Mouse (Mus musculus) midbrain, embryonic 15.5 days (tissue): Measurements from ENCODE around the gene Sun2. TPM values are rescaled to one million over a fixed set of nuclear protein-coding genes. Genes with fewer than 3 reads are reported as not detected.

Experiments used
- ATAC-seq: fragments of 200-750 bp; cut with Nextera tagmentation; replicated peaks from 2 replicates; pipeline ENCODE4 v1.8.0; 2017; ENCODE audit warnings: moderate TSS enrichment
- H3K27ac ChIP-seq: fragments of 300-500 bp; sonication (generic); 2 replicates; pipeline ENCODE4 v1.5.1; 2015; ENCODE audit warnings: mild to moderate bottlenecking, inconsistent platforms
- H3K27me3 ChIP-seq: fragments of 300-500 bp; sonication (generic); replicated peaks from 2 replicates; pipeline ENCODE4 v1.6.1; 2015; ENCODE audit warnings: inconsistent platforms
- H3K36me3 ChIP-seq: fragments of 300-500 bp; sonication (generic); replicated peaks from 2 replicates; pipeline ENCODE4 v1.6.1; 2015; ENCODE audit warnings: inconsistent platforms
- H3K4me1 ChIP-seq: fragments of 300-500 bp; sonication (generic); 2 replicates; pipeline ENCODE4 v1.6.1; 2015; ENCODE audit warnings: inconsistent platforms
- H3K4me2 ChIP-seq: fragments of 300-500 bp; sonication (generic); 2 replicates; pipeline ENCODE4 v1.6.1; 2015; ENCODE audit warnings: inconsistent platforms, mild to moderate bottlenecking, moderate library complexity
- H3K4me3 ChIP-seq: fragments of 300-500 bp; sonication (generic); 2 replicates; pipeline ENCODE4 v1.5.1; 2015; ENCODE audit warnings: mild to moderate bottlenecking, inconsistent platforms
- H3K9ac ChIP-seq: fragments of 300-500 bp; sonication (generic); 2 replicates; pipeline ENCODE4 v1.6.1; 2015; ENCODE audit warnings: mild to moderate bottlenecking, inconsistent platforms
- H3K9me3 ChIP-seq: fragments of 300-500 bp; sonication (generic); 2 replicates; pipeline ENCODE4 v1.6.1; 2016; ENCODE audit warnings: inconsistent platforms
- WGBS: fragments of 180-500 bp; shearing (Covaris S2); methylation state at CpG from one replicate; pipeline ENCODE4 v1.1.7; 2015; ENCODE audit warnings: mixed read lengths; 5-methylcytosine and 5-hydroxymethylcytosine counted together
- polyA plus RNA-seq: library from polyadenylated mRNA; unstranded; fragments of >200 nt; fragmentation: Nextera tagmentation; extraction: Ambion mirVana; gene quantifications from 2 replicates; pipeline ENCODE4 v1.2.1, GENCODE M21; 2015

Sun2 gene
- polyA plus RNA-seq, 1 experiment from 2014 or later, result 7.6 TPM

DNA sequence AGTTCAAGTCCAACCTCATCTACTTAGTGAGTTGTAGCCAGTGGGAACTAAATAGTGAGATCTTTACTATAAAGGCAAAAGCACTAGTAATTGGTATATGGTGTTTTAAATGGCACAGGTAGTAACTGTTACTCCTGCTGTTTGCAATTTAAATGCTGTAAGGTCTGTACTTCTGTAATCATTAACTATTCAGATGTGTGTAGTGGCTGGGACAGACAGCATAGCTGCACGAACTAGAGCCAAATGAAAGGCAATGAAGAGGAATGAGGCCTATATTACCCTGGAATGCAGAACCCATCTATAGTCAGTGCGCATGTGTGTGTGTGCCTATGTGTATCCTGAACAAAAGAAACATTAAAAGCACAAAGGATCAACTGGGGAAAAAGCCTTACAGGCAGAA lies 64.4 kb downstream of the Sun2 start:
- no peak overlapping the region for H3K4me3 ChIP-seq
- 93% methylated on average over 2 of the region's 2 CpGs for WGBS
- H3K27me3 ChIP-seq, result no peaks in the 10 kb centered on the region
- no peak overlapping the region for H3K9ac ChIP-seq
- ATAC-seq, result no peak
- no peak overlapping the region for H3K27ac ChIP-seq
- H3K36me3 ChIP-seq, result peaks cover 31% of the 10 kb centered on the region
- H3K4me2 ChIP-seq, result no peak overlapping the region
- no peaks in the 10 kb centered on the region for H3K9me3 ChIP-seq
- peaks cover 17% of the 10 kb centered on the region for H3K4me1 ChIP-seq

Other genes with a start within 250 kb of the Sun2 start
- gene Kcnj4, start 237.3 kb downstream of the Sun2 start, polyA plus RNA-seq, result 0.10 TPM in 1 of 2 replicates, not detected in the other
- gene Kdelr3, start 226.1 kb downstream of the Sun2 start, polyA plus RNA-seq, result 9.0 and 11.0 TPM in 2 replicates
- gene Ddx17, start 195.8 kb downstream of the Sun2 start, polyA plus RNA-seq, result 57.8 and 63.3 TPM in 2 replicates
- gene Dmc1, start 137.4 kb downstream of the Sun2 start, polyA plus RNA-seq, result 0.56 and 0.98 TPM in 2 replicates
- 5.1 and 6.6 TPM in 2 replicates for gene Fam227a, start 83.6 kb downstream of the Sun2 start, polyA plus RNA-seq
- 92.1 and 99.6 TPM in 2 replicates for gene Cby1, start 83.3 kb downstream of the Sun2 start, polyA plus RNA-seq
- 222 and 226 TPM in 2 replicates for gene Tomm22, start 71.7 kb downstream of the Sun2 start, polyA plus RNA-seq
- gene Josd1, start 54.6 kb downstream of the Sun2 start, polyA plus RNA-seq, result 22.8 and 24.0 TPM in 2 replicates
- 53.7 and 57.4 TPM in 2 replicates for gene Gtpbp1, start 51.7 kb downstream of the Sun2 start, polyA plus RNA-seq
- gene Dnal4, start 35.3 kb upstream of the Sun2 start, polyA plus RNA-seq, result 80.6 and 81.1 TPM in 2 replicates
- 52.0 and 54.8 TPM in 2 replicates for gene Nptxr, start 62.2 kb upstream of the Sun2 start, polyA plus RNA-seq
- gene Npcd, start 91.7 kb upstream of the Sun2 start, polyA plus RNA-seq, result 0.42 and 0.98 TPM in 2 replicates
- 70.6 and 75.7 TPM in 2 replicates for gene Cbx6, start 92.2 kb upstream of the Sun2 start, polyA plus RNA-seq
- 3.5 and 4.0 TPM in 2 replicates for gene Apobec3, start 149.1 kb upstream of the Sun2 start, polyA plus RNA-seq
- 4.7 and 5.8 TPM in 2 replicates for gene Cbx7, start 228.6 kb upstream of the Sun2 start, polyA plus RNA-seq